Mouse (Mus musculus) hindbrain, embryonic 12.5 days (tissue): Measurements from ENCODE around the gene Sf3b2. TPM values are rescaled to one million over a fixed set of nuclear protein-coding genes. Genes with fewer than 3 reads are reported as not detected.

Source experiments
- ATAC-seq: fragments of 200-750 bp; cut with Nextera tagmentation; 2 replicates; pipeline ENCODE4 v1.8.0; 2017; ENCODE audit warnings: moderate TSS enrichment; ENCODE audit not compliant: low FRiP score
- H3K27ac ChIP-seq: fragments of 300-500 bp; sonication (generic); 2 replicates; pipeline ENCODE4 v1.5.1; 2016; ENCODE audit warnings: mild to moderate bottlenecking
- H3K27me3 ChIP-seq: fragments of 300-500 bp; sonication (generic); 2 replicates; pipeline ENCODE4 v1.6.1; 2016; ENCODE audit warnings: mild to moderate bottlenecking
- H3K36me3 ChIP-seq: fragments of 300-500 bp; sonication (generic); 2 replicates; pipeline ENCODE4 v1.6.1; 2016; ENCODE audit warnings: mild to moderate bottlenecking
- H3K4me1 ChIP-seq: fragments of 300-500 bp; sonication (generic); 2 replicates; pipeline ENCODE4 v1.6.1; 2016
- H3K4me2 ChIP-seq: fragments of 300-500 bp; sonication (generic); replicated peaks from 2 replicates; pipeline ENCODE4 v1.6.1; 2016; ENCODE audit warnings: mild to moderate bottlenecking
- H3K4me3 ChIP-seq: fragments of 300-500 bp; sonication (generic); 2 replicates; pipeline ENCODE4 v1.5.1; 2016; ENCODE audit warnings: mild to moderate bottlenecking
- H3K9ac ChIP-seq: fragments of 300-500 bp; sonication (generic); 2 replicates; pipeline ENCODE4 v1.6.1; 2016; ENCODE audit warnings: mild to moderate bottlenecking, moderate library complexity
- H3K9me3 ChIP-seq: fragments of 300-500 bp; sonication (generic); replicated peaks from 2 replicates; pipeline ENCODE4 v1.6.1; 2016; ENCODE audit warnings: mild to moderate bottlenecking
- WGBS: fragments of 180-500 bp; shearing (Covaris S2); methylation state at CpG from one replicate; pipeline ENCODE4 v1.1.7; 2016; 5-methylcytosine and 5-hydroxymethylcytosine counted together
- polyA plus RNA-seq: library from polyadenylated mRNA; unstranded; fragments of >200 nt; fragmentation: Nextera tagmentation; extraction: Ambion mirVana; gene quantifications from 2 replicates; pipeline ENCODE4 v1.2.1, GENCODE M21; 2016

Sf3b2 gene
- 363 and 385 TPM in 2 replicates for polyA plus RNA-seq

DNA sequence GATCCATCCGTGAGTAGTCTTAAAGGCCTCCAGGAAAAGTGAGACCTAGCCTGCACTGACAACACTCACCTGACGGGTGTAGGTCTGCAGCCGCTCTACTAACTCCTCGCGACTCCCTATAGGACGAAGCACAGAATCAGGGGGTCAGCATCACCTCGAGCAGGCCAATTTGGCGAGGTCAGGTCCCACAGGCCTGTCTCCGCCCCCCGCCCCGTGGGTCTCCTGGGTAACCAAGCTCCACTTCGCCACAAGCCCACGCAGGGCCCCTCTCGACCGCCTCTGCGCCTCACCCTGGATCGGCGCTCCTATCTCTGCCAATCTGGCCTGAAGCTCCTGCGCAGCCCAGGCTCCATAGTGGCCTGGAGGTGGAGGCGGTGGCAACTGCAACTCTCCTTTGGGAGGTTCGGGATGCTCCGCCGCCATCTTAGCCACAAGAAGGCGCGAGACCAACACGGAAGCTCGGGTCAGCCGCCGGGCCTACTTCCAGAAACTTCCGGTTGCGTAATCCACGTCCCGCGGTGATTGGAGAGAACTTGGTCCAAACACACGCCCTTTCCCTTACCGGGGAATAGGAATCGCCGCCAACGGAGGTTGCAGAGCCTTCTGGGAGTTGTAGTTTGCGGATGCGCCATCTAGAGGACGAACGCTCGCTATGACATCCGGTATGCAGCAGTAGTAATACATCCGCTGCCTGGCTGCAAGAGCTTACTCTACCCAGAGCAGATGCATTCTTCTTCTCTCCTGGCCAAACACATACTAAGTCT lies at the start of gene Sf3b2:
Sf3b2 (minus strand) TSS at position 484 of the 764 bp plus-strand sequence.
- H3K27me3 ChIP-seq: no peaks in the 10 kb centered on the region
- peak; percentile 93 for ATAC-seq
- no peaks in the 10 kb centered on the region for H3K9me3 ChIP-seq
- H3K4me1 ChIP-seq: peaks cover 32% of the 10 kb centered on the region
- H3K9ac ChIP-seq: peak within 1 kb of the TSS; percentile 83
- peak within 1 kb of the TSS; percentile 86 for H3K4me2 ChIP-seq
- WGBS: under 1% methylated on average over 46 of the region's 46 CpGs
- H3K27ac ChIP-seq: peak within 1 kb of the TSS; percentile 88
- H3K36me3 ChIP-seq: peaks cover 32% of the 10 kb centered on the region
- H3K4me3 ChIP-seq: peak within 1 kb of the TSS; percentile 92

DNA sequence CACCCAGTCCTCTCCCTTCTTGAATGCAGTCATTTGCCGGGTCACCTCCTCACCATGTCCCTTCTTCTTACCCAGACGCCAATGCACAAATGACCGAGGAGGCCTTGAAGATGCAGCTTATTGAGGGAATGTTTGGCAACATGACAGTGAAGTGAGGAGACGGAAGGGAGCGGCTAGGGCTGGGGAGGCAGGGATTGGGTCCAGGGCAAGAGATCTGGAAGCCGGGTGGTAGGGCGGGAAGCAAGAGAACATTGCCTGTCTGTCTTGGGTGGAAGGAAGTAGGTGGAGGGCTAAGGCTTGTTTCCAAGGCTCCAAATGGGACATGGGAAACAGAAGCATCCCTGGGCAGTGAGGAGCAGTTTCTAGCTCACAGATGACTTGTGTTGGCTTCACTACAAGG lies 46.1 kb upstream of the Sf3b2 start:
- 96% methylated on average over 7 of the region's 7 CpGs for WGBS
- ATAC-seq: no peak

DNA sequence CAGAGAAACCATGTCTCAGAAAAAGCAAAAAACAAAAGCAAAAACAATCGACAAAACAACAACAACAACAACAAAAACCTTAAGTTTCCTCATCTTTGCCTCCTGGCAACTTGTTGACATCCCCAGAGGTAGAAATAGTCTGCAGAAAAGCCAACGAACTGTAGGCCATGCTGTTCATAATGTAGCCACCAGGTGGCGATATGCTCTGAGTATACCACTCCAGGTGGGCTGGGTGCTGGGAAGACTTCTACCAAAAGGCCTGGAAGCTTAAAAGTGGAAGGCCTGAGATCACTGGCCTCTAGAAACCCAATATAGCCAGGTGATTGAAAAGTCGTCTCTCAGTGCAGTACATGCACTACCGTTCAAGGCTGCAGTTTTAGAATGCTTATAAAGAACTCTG lies 42.7 kb upstream of the Sf3b2 start:
- 19% methylated on average over 5 of the region's 5 CpGs for WGBS
- no peak overlapping the region for H3K9ac ChIP-seq
- H3K4me2 ChIP-seq: no peak overlapping the region
- H3K36me3 ChIP-seq: no peaks in the 10 kb centered on the region
- H3K4me1 ChIP-seq: no peaks in the 10 kb centered on the region
- H3K9me3 ChIP-seq: no peaks in the 10 kb centered on the region
- H3K27ac ChIP-seq: no peak overlapping the region
- H3K27me3 ChIP-seq: peaks cover 4% of the 10 kb centered on the region; the same call in 1 of the 2 replicates
- H3K4me3 ChIP-seq: no peak overlapping the region
- ATAC-seq: no peak

More for the DNA sequence above, 46.1 kb upstream of the Sf3b2 start:
- Histone ChIP-seq H3K9ac (no peak overlapping the region), H3K27ac (no peak overlapping the region), H3K4me2 (no peak overlapping the region), H3K27me3 (peaks cover 4% of the 10 kb centered on the region; the same call in 1 of the 2 replicates), H3K4me3 (no peak overlapping the region), H3K9me3 (no peaks in the 10 kb centered on the region), H3K4me1 (no peaks in the 10 kb centered on the region), H3K36me3 (no peaks in the 10 kb centered on the region)

DNA sequence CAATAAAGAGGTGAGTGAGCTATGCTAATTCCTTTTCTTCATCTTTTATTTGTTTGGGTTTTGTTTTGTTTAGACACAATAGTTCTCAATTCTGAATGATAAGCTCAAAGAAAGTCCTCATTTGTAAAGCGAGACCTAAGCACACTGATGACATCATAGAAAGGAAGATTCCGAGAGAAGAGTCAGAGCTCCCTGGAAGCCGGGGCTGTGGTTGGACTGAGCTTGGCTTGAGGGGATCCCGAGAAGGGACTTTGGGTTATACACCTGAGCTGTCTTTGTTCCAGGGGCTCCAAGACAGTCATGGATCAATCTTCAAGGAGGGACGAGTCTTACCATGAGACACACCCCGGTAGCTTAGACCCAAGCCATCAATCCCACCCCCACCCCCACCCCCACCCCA lies 40.2 kb upstream of the Sf3b2 start, which contains the start of gene Catsper1:
Catsper1 (plus strand) TSS at position 301 of the 400 bp plus-strand sequence.
- Histone ChIP-seq H3K9ac (no peak within 1 kb of the TSS), H3K27ac (no peak within 1 kb of the TSS), H3K4me1 (no peaks in the 10 kb centered on the region), H3K9me3 (no peaks in the 10 kb centered on the region), H3K27me3 (no peaks in the 10 kb centered on the region), H3K4me3 (no peak within 1 kb of the TSS), H3K36me3 (no peaks in the 10 kb centered on the region), H3K4me2 (no peak within 1 kb of the TSS)
- no peak for ATAC-seq
- WGBS: 90% methylated on average over 6 of the region's 6 CpGs

DNA sequence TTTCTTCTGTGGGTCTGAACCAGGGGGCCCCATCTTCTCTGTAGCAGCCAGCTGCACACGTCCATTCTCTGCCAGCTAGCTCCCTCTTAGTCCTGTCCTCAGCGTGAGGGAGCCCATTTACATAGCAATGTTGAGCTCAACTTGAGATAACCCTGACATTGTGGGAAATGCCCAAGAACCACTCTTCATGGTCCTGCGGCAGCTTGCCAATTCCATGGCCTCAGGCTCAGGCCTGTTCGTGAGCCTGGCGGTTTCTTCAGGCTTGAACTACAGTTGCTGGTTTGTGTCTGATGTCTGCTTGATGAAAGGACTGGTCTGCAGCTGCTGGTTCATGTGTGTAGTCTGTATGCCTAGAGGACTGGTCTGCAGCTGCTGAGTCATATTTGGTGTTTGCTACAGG lies 39.5 kb upstream of the Sf3b2 start:
- Histone ChIP-seq H3K4me1 (no peaks in the 10 kb centered on the region), H3K4me3 (no peak overlapping the region), H3K27me3 (no peaks in the 10 kb centered on the region), H3K27ac (no peak overlapping the region), H3K4me2 (no peak overlapping the region), H3K36me3 (no peaks in the 10 kb centered on the region), H3K9me3 (no peaks in the 10 kb centered on the region), H3K9ac (no peak overlapping the region)
- ATAC-seq: no peak
- WGBS: 73% methylated on average over 5 of the region's 5 CpGs

DNA sequence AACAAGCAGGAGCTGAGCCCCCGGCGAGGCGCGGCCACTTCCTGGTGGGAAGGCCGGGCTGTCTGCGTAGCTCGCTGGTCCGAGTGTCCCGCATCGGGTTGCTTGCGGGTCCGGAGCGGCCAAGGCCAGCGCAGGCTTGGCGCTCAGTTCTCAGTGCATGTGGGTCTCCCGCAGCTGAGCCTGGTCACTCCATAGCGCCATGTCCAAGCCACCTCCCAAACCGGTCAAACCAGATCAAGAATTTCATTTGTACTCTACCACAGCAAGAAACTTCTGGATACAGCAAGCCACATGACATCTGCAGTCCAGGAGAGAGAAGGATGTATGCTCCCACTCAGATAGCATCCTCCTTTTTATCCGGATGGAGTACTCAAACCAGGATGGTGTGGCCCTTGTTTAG lies 32.7 kb upstream of the Sf3b2 start:
- Histone ChIP-seq H3K27me3 (no peaks in the 10 kb centered on the region), H3K4me1 (no peaks in the 10 kb centered on the region), H3K9me3 (no peaks in the 10 kb centered on the region), H3K4me2 (no peak overlapping the region), H3K36me3 (no peaks in the 10 kb centered on the region), H3K27ac (no peak overlapping the region), H3K9ac (no peak overlapping the region), H3K4me3 (no peak overlapping the region)
- WGBS: 70% methylated on average over 19 of the region's 19 CpGs
- ATAC-seq: no peak

DNA sequence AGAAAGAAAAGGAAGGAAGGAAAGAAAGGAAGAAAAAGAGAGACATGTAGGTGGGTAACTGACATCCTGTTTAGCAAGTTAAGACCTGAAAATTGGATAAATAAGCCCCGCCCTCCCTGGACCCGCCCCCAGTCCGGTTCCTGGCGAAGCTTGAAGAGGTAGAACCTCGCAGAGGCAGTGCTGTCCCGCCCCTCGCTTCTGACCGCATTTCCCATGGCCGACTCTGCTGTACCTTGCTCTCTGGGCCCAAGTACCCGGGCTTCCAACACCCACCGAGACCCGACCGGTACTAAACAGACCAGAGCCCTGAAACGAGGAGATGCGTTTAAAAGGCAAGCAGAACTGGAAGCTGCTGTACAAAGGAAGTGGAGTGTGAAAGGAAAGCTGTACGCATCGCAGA lies 28.5 kb upstream of the Sf3b2 start:
- H3K9ac ChIP-seq: no peak overlapping the region
- no peaks in the 10 kb centered on the region for H3K9me3 ChIP-seq
- no peak overlapping the region for H3K27ac ChIP-seq
- no peaks in the 10 kb centered on the region for H3K4me1 ChIP-seq
- WGBS: 49% methylated on average over 17 of the region's 17 CpGs
- no peak for ATAC-seq
- H3K4me3 ChIP-seq: no peak overlapping the region
- no peak overlapping the region for H3K4me2 ChIP-seq
- H3K36me3 ChIP-seq: no peaks in the 10 kb centered on the region
- H3K27me3 ChIP-seq: no peaks in the 10 kb centered on the region

DNA sequence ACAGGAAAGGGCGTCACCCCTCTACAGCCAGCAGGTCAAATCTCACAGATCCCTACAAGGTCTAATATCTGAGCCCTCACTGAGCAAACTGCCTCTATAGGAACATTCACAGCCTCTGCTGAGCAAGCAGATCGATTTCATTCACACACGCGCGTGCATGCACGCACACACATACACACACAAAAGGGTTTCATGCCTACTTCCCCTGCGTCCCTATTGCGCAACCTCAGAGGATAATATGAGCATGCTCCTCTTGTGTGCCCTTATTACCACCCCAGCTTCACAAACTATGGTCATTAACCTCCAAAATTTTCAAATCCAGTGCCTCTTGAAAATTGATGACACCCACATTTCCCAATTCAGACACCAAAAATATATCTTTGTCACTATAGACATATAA lies 17.9 kb upstream of the Sf3b2 start:
- WGBS: 90% methylated on average over 8 of the region's 8 CpGs
- ATAC-seq: no peak
- H3K9me3 ChIP-seq: peaks cover 12% of the 10 kb centered on the region
- no peaks in the 10 kb centered on the region for H3K27me3 ChIP-seq
- no peaks in the 10 kb centered on the region for H3K4me1 ChIP-seq
- no peak overlapping the region for H3K27ac ChIP-seq
- no peaks in the 10 kb centered on the region for H3K36me3 ChIP-seq
- no peak overlapping the region for H3K9ac ChIP-seq
- H3K4me2 ChIP-seq: no peak overlapping the region
- H3K4me3 ChIP-seq: no peak overlapping the region

DNA sequence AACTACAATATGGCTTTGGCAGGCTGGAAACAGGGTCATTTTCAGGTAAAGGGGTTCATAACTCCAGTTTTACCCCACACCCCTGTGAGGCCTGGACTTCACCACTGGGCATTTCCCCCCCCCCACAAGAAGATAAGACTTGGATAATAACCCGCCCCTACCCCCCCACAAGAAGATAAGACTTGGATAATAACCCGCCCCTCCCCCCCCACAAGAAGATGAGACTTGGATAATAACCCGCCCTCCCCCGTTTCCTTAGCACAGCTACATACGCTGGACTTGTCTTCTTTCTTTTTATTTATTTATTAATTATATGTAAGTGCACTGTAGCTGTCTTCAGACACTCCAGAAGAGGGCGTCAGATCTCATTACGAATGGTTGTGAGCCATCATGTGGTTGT lies 13.8 kb upstream of the Sf3b2 start:
- Histone ChIP-seq H3K27ac (no peak overlapping the region), H3K36me3 (peaks cover 31% of the 10 kb centered on the region), H3K4me2 (no peak overlapping the region), H3K4me3 (no peak overlapping the region), H3K4me1 (no peaks in the 10 kb centered on the region), H3K9ac (no peak overlapping the region), H3K9me3 (no peaks in the 10 kb centered on the region), H3K27me3 (peaks cover 16% of the 10 kb centered on the region)
- 84% methylated on average over 7 of the region's 7 CpGs for whole genome bisulfite sequencing
- ATAC-seq: no peak

DNA sequence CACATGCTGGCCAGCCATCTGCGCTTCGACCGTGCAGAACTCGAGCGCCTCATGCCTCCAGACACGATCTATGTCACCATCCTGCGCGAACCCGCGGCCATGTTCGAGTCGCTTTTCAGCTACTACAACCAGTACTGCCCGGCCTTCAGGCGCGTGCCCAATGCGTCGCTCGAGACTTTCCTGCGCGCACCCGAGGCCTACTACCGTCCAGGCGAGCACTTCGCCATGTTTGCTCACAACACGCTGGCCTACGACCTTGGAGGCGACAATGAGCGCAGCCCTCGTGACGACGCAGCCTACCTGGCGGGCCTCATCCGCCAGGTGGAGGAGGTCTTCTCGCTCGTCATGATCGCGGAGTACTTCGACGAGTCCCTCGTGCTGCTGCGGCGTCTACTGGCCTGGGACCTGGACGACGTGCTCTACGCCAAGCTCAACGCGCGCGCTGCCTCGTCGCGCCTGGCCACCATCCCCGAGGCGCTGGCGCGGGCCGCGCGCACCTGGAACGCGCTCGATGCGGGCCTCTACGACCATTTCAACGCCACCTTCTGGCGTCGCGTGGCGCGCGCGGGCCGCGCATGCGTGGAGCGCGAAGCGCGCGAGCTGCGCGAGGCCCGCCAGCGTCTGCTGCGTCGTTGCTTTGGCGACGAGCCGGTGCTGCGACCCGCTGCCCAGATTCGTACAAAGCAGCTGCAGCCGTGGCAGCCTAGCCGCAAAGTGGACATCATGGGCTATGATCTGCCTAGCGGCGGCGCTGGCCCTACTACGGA lies 11.9 kb upstream of the Sf3b2 start:
- Histone ChIP-seq H3K27me3 (peaks cover 16% of the 10 kb centered on the region), H3K4me3 (peak overlapping the region; percentile 5), H3K36me3 (peaks cover 40% of the 10 kb centered on the region), H3K4me1 (no peaks in the 10 kb centered on the region), H3K9ac (no peak overlapping the region), H3K27ac (no peak overlapping the region), H3K4me2 (peak overlapping the region; percentile 39), H3K9me3 (no peaks in the 10 kb centered on the region)
- 42% methylated on average over 98 of the region's 98 CpGs for WGBS
- ATAC-seq: no peak

DNA sequence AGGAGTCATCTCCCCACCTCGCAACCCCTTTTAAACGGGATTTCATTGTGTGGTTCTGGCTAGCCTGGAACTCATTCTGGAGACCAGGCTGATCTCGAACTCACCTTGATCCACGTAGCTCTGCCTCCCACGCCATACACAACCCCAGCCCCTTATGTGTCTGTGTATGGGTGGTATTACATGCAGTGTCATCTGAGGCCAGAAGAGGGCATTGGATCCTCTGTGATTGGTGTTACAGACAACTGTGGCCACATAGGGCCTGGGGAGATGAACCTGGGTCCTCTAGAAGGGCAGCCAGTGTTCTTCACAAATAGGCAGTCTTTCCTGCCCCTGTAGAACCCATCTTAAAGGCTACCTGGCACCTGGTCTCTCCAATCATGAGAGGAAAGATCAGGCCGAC lies 11.0 kb upstream of the Sf3b2 start:
- Histone ChIP-seq H3K27ac (no peak overlapping the region), H3K4me1 (no peaks in the 10 kb centered on the region), H3K4me3 (no peak overlapping the region), H3K9ac (no peak overlapping the region), H3K36me3 (peaks cover 42% of the 10 kb centered on the region), H3K4me2 (no peak overlapping the region), H3K27me3 (peaks cover 16% of the 10 kb centered on the region), H3K9me3 (no peaks in the 10 kb centered on the region)
- 86% methylated on average over 6 of the region's 6 CpGs for WGBS
- no peak for ATAC-seq

DNA sequence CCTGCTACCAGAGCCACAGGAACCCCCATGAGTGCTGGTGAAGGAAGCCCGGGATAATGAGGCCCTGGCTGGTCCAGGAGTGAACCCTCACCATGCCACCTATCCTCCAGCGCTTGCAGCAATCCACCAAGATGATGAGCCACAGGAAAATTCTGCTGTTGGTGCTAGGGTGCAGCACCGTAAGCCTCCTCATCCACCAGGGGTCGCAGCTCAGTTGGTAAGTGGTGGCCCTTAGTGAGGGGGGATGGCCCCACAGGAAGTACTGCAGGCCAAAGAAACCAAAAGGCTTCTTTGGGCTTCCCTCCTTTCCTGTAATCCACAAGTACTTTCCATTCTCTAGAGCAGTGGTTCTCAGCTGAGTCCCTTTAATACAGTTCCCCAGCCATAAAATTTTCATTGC lies 7.2 kb upstream of the Sf3b2 start:
- H3K9ac ChIP-seq: no peak overlapping the region
- 25% methylated on average over 4 of the region's 4 CpGs for WGBS
- H3K36me3 ChIP-seq: peaks cover 35% of the 10 kb centered on the region
- no peak overlapping the region for H3K27ac ChIP-seq
- H3K9me3 ChIP-seq: no peaks in the 10 kb centered on the region
- ATAC-seq: no peak
- H3K4me3 ChIP-seq: no peak overlapping the region
- peaks cover 10% of the 10 kb centered on the region for H3K27me3 ChIP-seq
- peaks cover 14% of the 10 kb centered on the region for H3K4me1 ChIP-seq
- H3K4me2 ChIP-seq: no peak overlapping the region
